Mouse (Mus musculus): ENCODE data around the gene Syndig1l. TPM values are rescaled to one million over a fixed set of nuclear protein-coding genes. Genes with fewer than 3 reads are reported as not detected.

Gene Syndig1l
- polyA plus RNA-seq, 1 experiment from 2014 or later, result 1.8 TPM

- H3K27ac ChIP-seq, result no peak overlapping the region
- no peak overlapping the region for H3K4me2 ChIP-seq (replicated peaks)
- WGBS, result 89% methylated on average over 4 of the region's 4 CpGs
- H3K4me3 ChIP-seq, result no peak overlapping the region
- ATAC-seq (ENCODE audit: low FRiP score, low read depth), result no peak
- H3K9me3 ChIP-seq, result no peaks in the 10 kb centered on the region
- no peaks in the 10 kb centered on the region for H3K36me3 ChIP-seq
- no peak overlapping the region for H3K9ac ChIP-seq
- no peaks in the 10 kb centered on the region; the same call in none of the 2 replicates for H3K27me3 ChIP-seq (replicated peaks)
- H3K4me1 ChIP-seq, result no peaks in the 10 kb centered on the region
These were observed 9.2 kb upstream of the Syndig1l start for GRCm38 (mm10) chr12:84707804-84708203.

- H3K4me3 ChIP-seq, result no peak overlapping the region
- WGBS, result 74% methylated on average over 4 of the region's 4 CpGs
These were observed 8.3 kb upstream of the Syndig1l start for GRCm38 (mm10) chr12:84706886-84707285.

GRCm38 (mm10) chr12:84702586-84702985 lies 4.0 kb upstream of the Syndig1l start:
- ATAC-seq (ENCODE audit: low FRiP score, low read depth), result no peak

More at GRCm38 (mm10) chr12:84706886-84707285, 8.3 kb upstream of the Syndig1l start:
- no peaks in the 10 kb centered on the region for H3K36me3 ChIP-seq
- ATAC-seq (ENCODE audit: low FRiP score, low read depth), result no peak
- no peak overlapping the region for H3K9ac ChIP-seq
- H3K27ac ChIP-seq, result no peak overlapping the region
- no peaks in the 10 kb centered on the region for H3K9me3 ChIP-seq
- H3K4me1 ChIP-seq, result no peaks in the 10 kb centered on the region
- H3K4me2 ChIP-seq (replicated peaks), result no peak overlapping the region
- no peaks in the 10 kb centered on the region; the same call in none of the 2 replicates for H3K27me3 ChIP-seq (replicated peaks)

GRCm38 (mm10) chr12:84692141-84692540 lies 6.5 kb downstream of the Syndig1l start:
- H3K9me3 ChIP-seq, result no peaks in the 10 kb centered on the region
- H3K27me3 ChIP-seq (replicated peaks), result peaks cover 4% of the 10 kb centered on the region
- no peak overlapping the region for H3K4me3 ChIP-seq
- H3K36me3 ChIP-seq, result no peaks in the 10 kb centered on the region
- H3K9ac ChIP-seq, result no peak overlapping the region
- ATAC-seq (ENCODE audit: low FRiP score, low read depth), result no peak
- H3K27ac ChIP-seq, result no peak overlapping the region
- 82% methylated on average over 6 of the region's 6 CpGs for whole genome bisulfite sequencing
- H3K4me2 ChIP-seq (replicated peaks), result no peak overlapping the region
- no peaks in the 10 kb centered on the region for H3K4me1 ChIP-seq

More at GRCm38 (mm10) chr12:84702586-84702985, 4.0 kb upstream of the Syndig1l start:
- Histone ChIP-seq H3K27me3 (replicated peaks) (peaks cover 28% of the 10 kb centered on the region), H3K4me3 (no peak overlapping the region), H3K36me3 (no peaks in the 10 kb centered on the region), H3K9ac (no peak overlapping the region), H3K4me1 (peaks cover 6% of the 10 kb centered on the region), H3K4me2 (replicated peaks) (no peak overlapping the region), H3K27ac (no peak overlapping the region), H3K9me3 (no peaks in the 10 kb centered on the region)
- WGBS, result 64% methylated on average over 7 of the region's 7 CpGs

- Histone ChIP-seq H3K27me3 (replicated peaks) (no peaks in the 10 kb centered on the region), H3K9ac (no peak overlapping the region), H3K4me2 (replicated peaks) (no peak overlapping the region), H3K4me1 (peaks cover 2% of the 10 kb centered on the region; the same call in 1 of the 2 replicates), H3K36me3 (no peaks in the 10 kb centered on the region), H3K4me3 (no peak overlapping the region), H3K9me3 (no peaks in the 10 kb centered on the region), H3K27ac (no peak overlapping the region)
- ATAC-seq (ENCODE audit: low FRiP score, low read depth), result no peak
These were observed 7.3 kb downstream of the Syndig1l start for GRCm38 (mm10) chr12:84691347-84691746.

- H3K36me3 ChIP-seq, result no peaks in the 10 kb centered on the region
- no peak for ATAC-seq (ENCODE audit: low FRiP score, low read depth)
- 90% methylated on average over 11 of the region's 11 CpGs for WGBS
- H3K4me1 ChIP-seq, result peaks cover 4% of the 10 kb centered on the region; the same call in 1 of the 2 replicates
- no peak overlapping the region for H3K4me2 ChIP-seq (replicated peaks)
- no peaks in the 10 kb centered on the region for H3K27me3 ChIP-seq (replicated peaks)
- no peak overlapping the region for H3K27ac ChIP-seq
- no peaks in the 10 kb centered on the region for H3K9me3 ChIP-seq
- H3K4me3 ChIP-seq, result no peak overlapping the region
- H3K9ac ChIP-seq, result no peak overlapping the region
These were observed 9.6 kb downstream of the Syndig1l start for GRCm38 (mm10) chr12:84689051-84689450.

- 91% methylated on average over 4 of the region's 4 CpGs for WGBS
These were observed 11.1 kb downstream of the Syndig1l start for GRCm38 (mm10) chr12:84687531-84687930.

GRCm38 (mm10) chr12:84686176-84686575 lies 12.5 kb downstream of the Syndig1l start:
- H3K27ac ChIP-seq, result no peak overlapping the region
- H3K36me3 ChIP-seq, result no peaks in the 10 kb centered on the region
- H3K9me3 ChIP-seq, result no peaks in the 10 kb centered on the region
- H3K4me2 ChIP-seq (replicated peaks), result no peak overlapping the region
- WGBS, result 10% methylated on average over 4 of the region's 4 CpGs
- H3K4me1 ChIP-seq, result peaks cover 4% of the 10 kb centered on the region; the same call in 1 of the 2 replicates
- H3K4me3 ChIP-seq, result no peak overlapping the region
- no peak for ATAC-seq (ENCODE audit: low FRiP score, low read depth)
- H3K9ac ChIP-seq, result no peak overlapping the region
- no peaks in the 10 kb centered on the region; the same call in 1 of the 2 replicates for H3K27me3 ChIP-seq (replicated peaks)

More at GRCm38 (mm10) chr12:84687531-84687930, 11.1 kb downstream of the Syndig1l start:
- H3K4me1 ChIP-seq, result peaks cover 4% of the 10 kb centered on the region; the same call in 1 of the 2 replicates
- H3K4me2 ChIP-seq (replicated peaks), result no peak overlapping the region
- H3K36me3 ChIP-seq, result no peaks in the 10 kb centered on the region
- H3K4me3 ChIP-seq, result no peak overlapping the region
- no peak overlapping the region for H3K27ac ChIP-seq
- no peaks in the 10 kb centered on the region for H3K9me3 ChIP-seq
- no peaks in the 10 kb centered on the region for H3K27me3 ChIP-seq (replicated peaks)
- H3K9ac ChIP-seq, result no peak overlapping the region
- ATAC-seq (ENCODE audit: low FRiP score, low read depth), result no peak

- H3K4me3 ChIP-seq, result no peak overlapping the region
- no peak overlapping the region for H3K27ac ChIP-seq
- H3K4me1 ChIP-seq, result peaks cover 4% of the 10 kb centered on the region; the same call in 1 of the 2 replicates
- H3K27me3 ChIP-seq (replicated peaks), result no peaks in the 10 kb centered on the region; the same call in 1 of the 2 replicates
- WGBS, result 72% methylated on average over 7 of the region's 7 CpGs
- H3K4me2 ChIP-seq (replicated peaks), result no peak overlapping the region
- ATAC-seq (ENCODE audit: low FRiP score, low read depth), result no peak
- H3K36me3 ChIP-seq, result no peaks in the 10 kb centered on the region
- no peaks in the 10 kb centered on the region for H3K9me3 ChIP-seq
- no peak overlapping the region for H3K9ac ChIP-seq
These were observed 14.1 kb downstream of the Syndig1l start for GRCm38 (mm10) chr12:84684569-84684968.

- Histone ChIP-seq H3K27me3 (replicated peaks) (no peaks in the 10 kb centered on the region; the same call in 1 of the 2 replicates), H3K36me3 (no peaks in the 10 kb centered on the region), H3K4me1 (peaks cover 5% of the 10 kb centered on the region; the same call in 1 of the 2 replicates), H3K9ac (no peak overlapping the region), H3K4me2 (replicated peaks) (no peak overlapping the region), H3K27ac (no peak overlapping the region), H3K4me3 (no peak overlapping the region), H3K9me3 (no peaks in the 10 kb centered on the region)
- ATAC-seq (ENCODE audit: low FRiP score, low read depth), result no peak
- 86% methylated on average over 3 of the region's 3 CpGs for WGBS
These were observed 22.6 kb downstream of the Syndig1l start for GRCm38 (mm10) chr12:84676011-84676410.

GRCm38 (mm10) chr12:84674666-84675526 lies 23.7 kb downstream of the Syndig1l start:
- 49% methylated on average over 14 of the region's 14 CpGs for WGBS
- Histone ChIP-seq H3K9me3 (peaks cover 3% of the 10 kb centered on the region; the same call in 1 of the 2 replicates), H3K4me2 (replicated peaks) (no peak overlapping the region), H3K9ac (no peak overlapping the region), H3K4me1 (peaks cover 5% of the 10 kb centered on the region; the same call in 1 of the 2 replicates), H3K27ac (no peak overlapping the region), H3K4me3 (no peak overlapping the region), H3K36me3 (no peaks in the 10 kb centered on the region), H3K27me3 (replicated peaks) (no peaks in the 10 kb centered on the region)
- ATAC-seq (ENCODE audit: low FRiP score, low read depth), result no peak

- H3K9me3 ChIP-seq, result peaks cover 3% of the 10 kb centered on the region; the same call in 1 of the 2 replicates
- 25% methylated on average over 10 of the region's 10 CpGs for WGBS
- no peak overlapping the region for H3K4me2 ChIP-seq (replicated peaks)
- H3K27me3 ChIP-seq (replicated peaks), result no peaks in the 10 kb centered on the region
- H3K9ac ChIP-seq, result no peak overlapping the region
- H3K4me1 ChIP-seq, result peaks cover 5% of the 10 kb centered on the region; the same call in 1 of the 2 replicates
- no peak overlapping the region for H3K27ac ChIP-seq
- no peak for ATAC-seq (ENCODE audit: low FRiP score, low read depth)
- H3K4me3 ChIP-seq, result no peak overlapping the region
- no peaks in the 10 kb centered on the region for H3K36me3 ChIP-seq
These were observed 27.0 kb downstream of the Syndig1l start for GRCm38 (mm10) chr12:84671646-84672045.

Measured in neural tube, embryonic 12.5 days (tissue).